Mouse (Mus musculus) myocyte (in vitro differentiated cells): Measurements from ENCODE around the gene Cks1b.

Experiments used
- CEBPB ChIP-seq: IDR thresholded peaks from 2 replicates; pipeline ENCODE4 v1.6.1; 2011; ENCODE audit warnings: mild to moderate bottlenecking, moderate library complexity; ENCODE audit not compliant: poor library complexity, insufficient read depth, severe bottlenecking
- E2F4 ChIP-seq: IDR thresholded peaks from one replicate; pipeline ENCODE4 v1.6.1; 2011; ENCODE audit warnings: mild to moderate bottlenecking, control low read depth, moderate library complexity; ENCODE audit not compliant: insufficient read depth
- MAX ChIP-seq: IDR thresholded peaks from one replicate; pipeline ENCODE4 v1.6.1; 2011; ENCODE audit warnings: low read depth, mild to moderate bottlenecking, control low read depth
- MYOD1 ChIP-seq, 3 experiments: IDR thresholded peaks; one replicate each; pipeline ENCODE4 v1.6.1; 2011; ENCODE audit warnings: control low read depth in 2 of 3, low read depth in 2 of 3, mild to moderate bottlenecking in 2 of 3, moderate library complexity in 1 of 3; ENCODE audit not compliant: insufficient read length in 2 of 3, control insufficient read depth in 1 of 3
- MYOG ChIP-seq, 3 experiments: IDR thresholded peaks; one replicate each; pipeline ENCODE4 v1.6.1; 2011; ENCODE audit warnings: control low read depth in 2 of 3, low read depth in 2 of 3, mild to moderate bottlenecking in 2 of 3; ENCODE audit not compliant: insufficient read length in 2 of 3, control insufficient read depth in 1 of 3, insufficient read depth in 1 of 3
- POLR2A ChIP-seq: IDR thresholded peaks from one replicate; pipeline ENCODE4 v1.6.1; 2011; ENCODE audit warnings: low read depth, mild to moderate bottlenecking, control low read depth, moderate library complexity; ENCODE audit not compliant: insufficient read length
- POLR2AphosphoS2 ChIP-seq: IDR thresholded peaks from one replicate; pipeline ENCODE4 v1.6.1; 2011; ENCODE audit warnings: low read depth, control low read depth; ENCODE audit not compliant: insufficient read length
- REST ChIP-seq: IDR thresholded peaks from one replicate; pipeline ENCODE4 v1.6.1; 2011; ENCODE audit warnings: mild to moderate bottlenecking, control low read depth, moderate library complexity; ENCODE audit not compliant: insufficient read depth, insufficient read length
- SRF ChIP-seq: IDR thresholded peaks from one replicate; pipeline ENCODE4 v1.6.1; 2011; ENCODE audit warnings: low read depth; ENCODE audit not compliant: control insufficient read depth, insufficient read length
- TCF12 ChIP-seq: IDR thresholded peaks from one replicate; pipeline ENCODE4 v1.6.1; 2011; ENCODE audit warnings: mild to moderate bottlenecking, control low read depth; ENCODE audit not compliant: poor library complexity, insufficient read depth, severe bottlenecking
- TCF3 ChIP-seq: IDR thresholded peaks from one replicate; pipeline ENCODE4 v1.6.1; 2011; ENCODE audit warnings: low read depth, control low read depth; ENCODE audit not compliant: insufficient read length
- USF1 ChIP-seq: IDR thresholded peaks from one replicate; pipeline ENCODE4 v1.6.1; 2011; ENCODE audit warnings: low read depth, mild to moderate bottlenecking, control low read depth, moderate library complexity

- TF ChIP-seq E2F4 (no peak), MAX (no peak), CEBPB (no peak), POLR2AphosphoS2 (no peak), POLR2A (no peak), TCF12 (no peak), USF1 (no peak), MYOG (IDR thresholded peaks at IDR 0.05; ENCODE audit: control insufficient read depth in 1 of 3, insufficient read depth in 1 of 3, insufficient read length in 2 of 3, low read depth in 2 of 3) (no peak), MYOD1 (IDR thresholded peaks at IDR 0.05; ENCODE audit: control insufficient read depth in 1 of 3, insufficient read length in 2 of 3, low read depth in 2 of 3) (no peak), TCF3 (no peak), REST (no peak), SRF (no peak)
Observed at GRCm38 (mm10) chr3:89387632-89388031, 30.6 kb downstream of the Cks1b start.
